Mouse (Mus musculus) ES-CJ7 (cell line): ENCODE measurements at regions not wholly inside any gene's neighbourhood (a gene's known extent, or its start where the extent isn't known, plus 50 kb on each side); places are given as distances from the start of the nearest gene placed in this dataset.

Experiments
- DNase-seq: peaks from one replicate; pipeline ENCODE4 v3.0.0; 2011; ENCODE audit warnings: low read depth, low spot score

DNA sequence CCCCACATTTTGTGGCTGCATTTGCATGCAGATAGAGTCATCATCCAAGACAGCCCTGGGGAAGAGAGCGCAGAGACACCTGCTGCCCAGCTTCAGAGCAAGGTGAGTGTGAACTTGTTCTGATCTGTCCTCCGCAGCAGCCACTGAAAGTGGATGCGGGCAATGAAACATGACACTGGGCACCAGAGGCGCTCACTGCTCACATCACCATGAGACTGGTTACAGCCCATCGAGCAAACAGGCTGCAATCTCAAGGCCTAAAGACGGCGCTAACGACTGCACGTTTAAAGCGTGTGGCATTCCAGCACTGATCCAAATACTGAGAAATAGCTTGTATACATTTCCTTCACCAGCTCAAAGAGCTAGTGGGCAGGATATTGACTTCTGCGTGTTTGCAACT, 65.8 kb downstream of the Barhl2 start:
- peak; percentile 8 for DNase-seq

DNA sequence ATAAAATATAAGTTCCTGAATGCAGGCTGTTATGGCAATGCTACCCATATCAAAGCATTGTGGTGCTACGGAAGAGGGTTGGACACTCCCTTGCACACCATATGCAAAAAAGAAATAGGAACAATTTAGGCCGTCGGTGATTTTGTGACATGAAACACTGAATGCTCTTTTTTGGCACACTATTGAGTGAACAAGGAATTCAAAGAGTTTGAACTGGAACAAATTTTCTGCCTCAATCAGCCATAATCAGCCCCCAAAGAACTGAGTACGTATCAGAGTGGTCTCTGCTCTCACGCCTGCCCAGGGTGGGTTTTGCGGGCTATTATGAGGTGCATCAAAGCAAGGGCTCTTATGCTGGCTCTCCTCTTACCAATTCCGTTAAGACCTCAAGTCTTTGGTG, 71.3 kb downstream of the Barhl2 start:
- DNase-seq, result no peak

DNA sequence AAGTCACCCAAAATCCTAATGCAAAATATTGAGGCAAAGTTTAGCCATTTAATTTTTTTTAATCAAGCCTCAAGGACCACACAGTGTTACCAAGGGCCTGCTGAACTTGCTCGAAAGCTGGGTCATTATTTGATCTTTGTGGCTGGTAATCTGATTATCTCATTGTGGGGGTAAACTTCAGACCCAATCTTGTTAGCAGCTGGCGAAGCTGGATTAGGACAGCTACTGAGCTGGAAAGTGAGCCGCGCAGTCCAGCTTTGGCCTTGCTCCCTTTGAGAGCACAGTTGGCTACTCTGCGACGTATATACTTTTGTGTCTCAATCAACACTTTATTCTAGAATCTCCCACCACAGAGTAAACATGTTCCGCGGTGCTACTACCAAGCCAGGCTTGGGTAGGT, 72.1 kb downstream of the Barhl2 start:
- DNase-seq, result no peak

DNA sequence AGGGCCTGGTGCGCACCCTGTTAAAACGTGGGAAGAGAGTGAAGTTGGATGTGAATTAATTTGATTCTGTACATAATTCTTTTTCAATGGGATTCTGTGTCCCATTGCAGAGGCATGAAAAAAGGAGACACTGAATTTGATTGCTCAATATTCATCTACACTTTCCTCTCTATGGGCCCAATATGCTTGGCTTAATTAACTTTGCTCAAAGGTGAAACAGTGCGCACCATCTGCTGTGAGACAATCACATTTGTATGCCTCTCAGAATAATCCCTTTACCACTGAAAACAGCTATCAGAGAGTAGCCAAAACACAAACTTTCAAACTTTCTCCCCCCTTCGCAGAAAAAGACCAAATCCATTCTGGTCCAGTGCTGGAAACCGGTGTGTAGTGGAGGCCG, 72.7 kb downstream of the Barhl2 start:
- no peak for DNase-seq

DNA sequence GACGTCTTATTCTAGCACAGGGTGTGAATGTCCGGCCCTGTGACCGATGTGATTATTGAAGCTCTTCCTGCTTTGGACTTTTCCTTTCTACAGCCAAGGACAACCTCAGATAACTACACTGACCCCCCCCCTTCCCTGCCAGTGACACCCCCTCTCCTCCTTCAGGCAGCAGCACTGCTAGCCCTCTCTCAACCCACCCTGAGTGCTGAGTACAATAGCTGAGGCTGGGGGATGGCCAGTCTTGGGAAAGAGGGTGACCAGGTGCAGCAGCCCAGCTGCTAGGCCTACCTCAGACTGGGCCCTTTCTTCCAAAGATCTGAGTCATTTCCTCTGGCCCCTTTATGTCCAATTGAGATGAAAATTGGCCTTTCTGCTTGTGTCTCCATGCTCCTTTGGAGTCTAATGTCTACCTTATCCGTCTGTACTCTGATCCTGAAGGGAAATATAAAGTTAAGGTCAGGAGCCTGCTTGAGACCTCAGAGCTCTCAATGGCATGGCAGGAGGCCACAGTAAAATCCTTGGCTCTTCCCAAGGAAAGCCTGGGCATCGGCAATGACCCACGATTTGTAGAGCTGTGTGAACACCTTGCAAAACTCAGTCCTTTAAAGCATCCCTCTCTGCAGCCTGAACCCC, 73.7 kb downstream of the Barhl2 start:
- no peak for DNase-seq

DNA sequence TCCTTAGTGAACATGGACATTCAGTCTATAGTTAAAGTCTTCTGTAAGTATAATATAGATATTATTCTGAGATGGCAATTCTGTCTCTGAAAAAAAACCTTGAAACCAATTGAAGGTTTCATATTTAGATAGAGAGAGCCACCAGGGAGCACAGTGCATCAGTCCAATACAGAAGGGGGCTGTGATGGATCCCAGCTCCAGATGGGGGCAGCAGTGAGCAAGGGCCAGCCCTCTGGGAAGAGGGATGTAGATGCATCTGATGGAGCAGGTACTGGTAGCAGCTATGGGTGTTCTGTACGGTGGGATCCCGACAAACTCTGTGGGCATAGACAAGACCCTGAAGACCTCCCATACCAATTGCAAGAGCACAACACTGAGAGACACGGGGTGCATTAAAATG, 76.0 kb downstream of the Barhl2 start:
- DNase-seq, result peak; percentile 33

DNA sequence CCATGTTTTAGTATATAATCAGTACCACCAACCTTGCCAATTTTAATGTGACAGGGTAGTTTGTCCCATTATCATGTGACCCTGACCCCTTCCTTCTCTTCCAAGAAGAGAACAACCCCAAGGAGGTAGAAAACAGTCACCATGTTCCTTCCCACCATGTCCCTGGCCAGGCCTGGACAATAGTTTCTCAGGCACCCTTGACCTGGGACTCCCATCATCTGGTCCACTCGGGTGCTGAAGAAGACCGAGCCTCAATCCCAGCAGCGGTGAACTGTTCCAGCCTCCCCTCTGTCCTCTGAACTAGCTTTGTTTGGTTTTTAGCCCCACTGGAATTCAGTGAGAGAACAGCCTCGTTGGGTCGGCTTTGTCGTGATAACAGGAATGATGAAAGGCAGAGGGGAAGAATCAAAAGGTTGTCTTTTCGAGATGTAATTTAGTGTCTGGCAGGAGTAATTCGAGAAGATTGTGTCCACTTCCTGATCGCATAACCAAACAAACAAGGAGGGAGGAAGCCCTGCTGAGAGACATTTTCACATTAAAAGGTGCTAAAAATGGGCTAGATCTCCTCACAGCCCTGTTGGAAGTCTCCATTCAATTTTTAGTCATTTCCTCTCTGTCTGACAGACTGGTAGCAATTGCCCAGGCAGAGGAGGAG, 77.2 kb downstream of the Barhl2 start:
- peak; percentile 71 for DNase-seq

DNA sequence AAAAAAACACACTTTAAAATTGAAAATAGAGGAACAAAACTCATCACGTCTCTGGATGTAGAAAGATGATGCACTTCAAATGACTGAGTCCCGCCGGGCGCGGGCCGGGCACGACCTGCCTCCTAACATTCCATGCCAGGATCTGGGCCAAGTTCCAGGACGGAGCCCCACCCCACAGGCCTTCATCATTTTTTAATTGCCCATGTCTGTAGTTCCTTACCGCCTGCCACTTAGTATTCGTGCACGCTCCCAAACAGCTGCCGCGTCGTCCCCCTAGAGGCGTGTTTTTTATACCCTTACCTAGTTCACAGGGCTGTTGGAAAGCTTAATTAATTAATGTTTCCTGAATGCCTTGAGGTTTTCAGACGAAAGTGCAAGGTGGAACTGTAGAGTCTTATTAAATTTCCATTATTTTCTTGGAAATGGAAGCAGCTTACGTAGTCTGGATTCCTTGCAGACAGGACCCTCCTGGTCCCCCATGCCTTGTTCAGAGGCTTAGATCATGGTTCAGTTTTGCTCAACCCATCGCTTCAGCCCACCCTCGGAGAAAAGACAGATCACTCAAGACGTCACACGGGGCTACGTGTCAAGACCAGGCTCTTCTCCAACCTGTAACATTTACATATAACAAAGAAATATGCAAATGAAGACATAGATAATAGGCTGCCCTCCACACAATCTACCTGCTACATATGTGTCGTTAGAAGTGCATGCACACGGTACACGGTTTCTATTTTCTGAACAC, 81.0 kb downstream of the Barhl2 start:
- no peak for DNase-seq

DNA sequence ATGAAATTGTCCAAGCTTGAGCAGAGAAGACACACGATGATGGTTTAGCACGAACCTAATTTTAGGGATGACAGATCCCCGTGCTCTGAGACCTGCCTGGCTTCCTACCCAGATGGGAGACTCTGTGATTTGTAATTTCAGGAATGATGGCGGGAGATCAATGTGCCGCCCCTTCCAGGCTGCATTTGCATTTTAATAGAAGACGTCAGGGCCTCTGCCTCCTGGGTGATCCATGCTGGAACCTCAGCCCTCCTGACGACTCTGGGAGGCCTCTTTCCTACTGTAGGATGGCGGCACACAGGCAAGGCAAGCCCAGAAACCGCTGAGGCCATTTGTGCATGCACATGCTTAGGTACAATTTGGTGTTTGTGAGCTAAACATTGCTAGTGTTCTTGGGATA, 90.1 kb downstream of the Barhl2 start:
- peak; percentile 51 for DNase-seq

DNA sequence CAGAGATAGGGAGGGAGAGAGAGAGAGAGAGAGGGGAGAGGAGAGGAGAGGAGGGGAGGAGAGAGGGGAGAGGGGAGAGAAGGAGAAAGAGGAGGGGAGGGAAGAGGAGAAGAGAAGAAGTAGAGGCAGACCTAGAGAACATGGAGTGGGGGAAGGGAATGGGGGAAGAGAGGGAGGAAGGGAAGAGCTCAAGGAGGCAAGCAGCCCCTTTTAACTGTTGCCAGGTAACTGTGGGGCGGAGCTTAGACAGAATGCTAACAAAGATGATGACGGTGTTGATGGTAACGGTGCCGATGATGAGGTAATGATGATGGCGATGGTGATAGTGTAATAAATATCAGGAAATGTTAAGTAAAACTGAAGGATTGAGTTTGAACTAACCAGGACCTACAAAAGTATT, 90.7 kb downstream of the Barhl2 start:
- DNase-seq, result peak; percentile 11

DNA sequence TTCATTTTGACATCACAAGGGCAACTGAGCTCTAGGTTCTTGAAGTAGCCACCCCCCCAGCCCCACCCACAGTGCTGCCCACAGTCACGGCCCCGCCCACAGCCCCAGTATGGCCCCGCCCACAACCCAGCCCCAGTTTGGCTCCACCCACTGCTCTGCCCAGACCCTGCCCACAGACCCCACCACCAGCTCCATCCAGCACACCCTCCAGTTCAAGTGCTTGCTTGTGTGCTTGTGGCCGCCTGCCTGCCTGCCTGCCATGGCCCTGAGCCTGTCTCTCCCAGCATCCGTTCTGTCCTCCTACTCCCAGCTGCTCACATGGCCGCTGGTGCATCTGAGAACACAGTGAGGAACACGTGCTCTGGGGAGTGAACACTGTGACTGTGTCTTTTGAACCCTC, 92.0 kb downstream of the Barhl2 start:
- peak; percentile 10 for DNase-seq

DNA sequence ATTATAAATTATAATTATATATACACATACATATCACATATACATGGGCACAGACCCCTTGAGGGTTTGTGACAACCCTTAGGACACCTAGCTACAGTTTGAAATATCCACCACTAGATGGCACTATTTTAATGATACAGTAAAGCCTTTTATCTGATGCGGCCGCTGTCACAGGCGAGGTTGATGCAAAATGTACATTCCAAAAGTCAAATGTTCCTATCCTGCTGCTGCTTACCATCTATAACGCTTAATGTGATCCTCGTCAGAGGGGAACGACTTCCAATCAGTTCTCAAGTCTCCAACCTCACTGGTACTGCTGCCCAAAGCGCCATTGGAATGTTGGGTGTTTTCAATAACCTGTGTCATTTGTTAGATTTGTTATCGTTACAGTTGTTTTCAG, 92.9 kb downstream of the Barhl2 start:
- peak; percentile 30 for DNase-seq

DNA sequence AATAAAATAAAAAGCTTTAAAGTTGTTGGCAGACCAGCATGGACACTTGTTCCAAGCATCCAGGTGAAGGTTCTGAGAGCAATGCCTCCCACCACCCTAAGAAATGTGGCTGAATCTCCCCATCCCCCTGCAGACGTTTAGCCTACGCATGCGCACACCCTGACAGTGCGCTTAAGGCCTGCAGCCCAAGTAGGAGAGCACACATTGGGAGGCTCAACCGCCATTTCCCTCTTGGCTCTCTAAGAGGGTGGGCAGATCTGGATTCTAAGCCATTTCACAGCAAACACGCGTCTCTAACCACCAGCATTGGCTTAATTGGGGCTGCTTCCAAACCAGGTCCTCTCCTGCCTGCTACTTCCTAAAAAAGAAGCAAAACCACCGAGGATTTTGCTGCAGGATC, 106.6 kb downstream of the Barhl2 start:
- no peak for DNase-seq

DNA sequence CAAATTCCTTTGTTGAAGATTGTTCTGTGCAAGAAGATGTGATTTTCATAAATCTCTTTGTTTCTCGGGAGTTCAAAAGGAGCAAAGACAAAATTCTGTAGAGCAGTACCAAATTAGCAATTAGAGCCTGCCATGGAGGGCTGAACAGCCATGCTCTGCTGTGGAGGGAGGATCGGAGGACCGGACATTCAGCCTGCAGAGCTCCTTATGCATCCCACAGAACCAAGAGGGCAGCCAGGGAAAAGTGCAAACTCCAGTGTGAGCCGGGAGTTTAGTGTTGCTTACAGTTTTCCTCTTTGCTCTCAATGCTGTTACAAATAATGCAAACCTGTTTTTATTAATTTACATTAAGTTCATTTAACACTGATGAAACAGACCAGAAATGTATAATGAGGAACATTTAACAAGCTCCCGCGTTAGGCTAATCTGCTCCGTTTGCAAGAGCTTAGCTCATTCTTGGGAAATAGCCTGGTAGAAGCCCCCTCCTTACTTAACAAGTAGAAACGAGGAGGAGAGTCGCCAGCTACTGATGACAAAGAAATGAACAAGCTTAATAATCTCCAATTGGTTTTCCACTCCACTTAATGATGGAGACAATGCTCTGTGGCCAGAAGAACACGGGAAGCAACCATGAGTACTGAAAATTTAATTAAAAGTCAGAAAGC, 108.0 kb downstream of the Barhl2 start:
- no peak for DNase-seq

DNA sequence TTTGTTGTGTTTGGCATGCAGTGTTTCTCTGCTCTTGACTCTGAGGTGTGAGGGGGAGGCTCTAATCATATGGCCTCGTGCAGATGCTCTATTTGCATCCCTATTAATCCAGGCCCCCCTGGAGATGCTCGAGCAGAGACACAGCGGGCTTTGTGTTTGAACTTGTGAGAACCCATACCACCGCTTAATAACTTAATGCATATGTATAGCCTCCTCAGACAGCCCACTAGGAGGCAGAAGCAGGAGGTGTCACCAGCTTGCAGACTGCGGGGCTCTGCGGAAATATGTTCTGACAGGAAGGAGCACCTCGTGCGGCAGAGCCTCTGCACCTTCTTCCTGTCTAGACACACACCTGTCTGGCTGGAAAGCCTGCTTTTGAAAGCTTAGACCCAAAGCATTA, 113.7 kb downstream of the Barhl2 start:
- no peak for DNase-seq

DNA sequence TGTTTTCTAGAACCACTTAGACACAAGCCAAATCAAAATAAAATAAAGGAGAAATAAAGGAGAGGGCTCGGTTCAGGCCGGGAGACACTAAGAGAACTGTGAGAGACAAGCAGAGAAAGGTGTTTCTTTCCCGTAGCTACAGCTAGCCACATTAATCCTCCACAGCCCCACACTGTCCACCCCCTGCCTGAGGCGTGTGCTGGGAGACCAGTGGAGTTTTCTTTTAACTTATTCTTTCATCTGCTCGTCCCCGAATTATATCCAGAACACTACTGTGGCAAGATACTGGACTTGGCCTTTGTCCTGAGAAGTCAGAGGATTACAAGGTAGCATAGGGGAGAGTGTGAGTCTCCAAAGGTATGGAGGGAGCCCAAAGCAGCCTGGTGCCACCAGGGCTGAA, 114.4 kb downstream of the Barhl2 start:
- DNase-seq, result no peak

DNA sequence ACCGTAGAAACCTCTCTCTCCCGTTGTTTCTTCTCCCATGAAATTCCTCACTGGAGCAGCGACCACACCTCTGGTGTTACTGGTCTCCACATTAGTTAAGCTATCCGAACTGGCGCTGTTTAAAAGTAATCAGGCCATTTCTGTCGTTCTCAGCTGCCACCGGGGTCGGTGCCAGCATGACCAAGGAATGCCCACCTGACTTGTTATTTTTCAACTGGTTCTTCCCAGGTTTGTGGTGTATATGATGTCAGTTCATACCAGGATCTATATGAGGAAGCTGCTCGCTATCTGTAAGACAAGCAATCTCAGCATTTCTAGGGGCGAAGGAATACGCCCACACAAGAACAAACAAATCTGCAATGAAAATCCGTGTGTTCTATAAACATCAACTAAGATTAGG, 116.6 kb downstream of the Barhl2 start:
- no peak for DNase-seq

DNA sequence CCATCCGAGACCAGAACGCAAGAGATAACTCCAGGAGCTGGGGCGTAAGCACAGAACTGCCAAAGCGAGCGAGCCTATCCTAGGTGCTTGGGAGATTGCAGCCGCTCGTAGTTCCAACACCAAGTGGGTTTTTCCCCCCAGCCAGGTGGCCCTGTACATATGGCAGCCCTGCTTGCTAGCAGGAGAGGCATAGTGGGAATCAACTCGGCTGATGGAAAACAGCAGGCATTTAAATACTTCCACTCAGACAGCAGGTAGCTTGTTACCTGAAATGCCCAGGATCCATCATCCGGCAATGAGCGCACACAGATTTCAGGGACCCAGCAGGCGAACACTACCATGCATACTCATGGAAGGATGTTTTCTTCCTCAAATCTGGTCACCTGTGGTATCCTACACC, 122.3 kb downstream of the Barhl2 start:
- DNase-seq, result no peak

DNA sequence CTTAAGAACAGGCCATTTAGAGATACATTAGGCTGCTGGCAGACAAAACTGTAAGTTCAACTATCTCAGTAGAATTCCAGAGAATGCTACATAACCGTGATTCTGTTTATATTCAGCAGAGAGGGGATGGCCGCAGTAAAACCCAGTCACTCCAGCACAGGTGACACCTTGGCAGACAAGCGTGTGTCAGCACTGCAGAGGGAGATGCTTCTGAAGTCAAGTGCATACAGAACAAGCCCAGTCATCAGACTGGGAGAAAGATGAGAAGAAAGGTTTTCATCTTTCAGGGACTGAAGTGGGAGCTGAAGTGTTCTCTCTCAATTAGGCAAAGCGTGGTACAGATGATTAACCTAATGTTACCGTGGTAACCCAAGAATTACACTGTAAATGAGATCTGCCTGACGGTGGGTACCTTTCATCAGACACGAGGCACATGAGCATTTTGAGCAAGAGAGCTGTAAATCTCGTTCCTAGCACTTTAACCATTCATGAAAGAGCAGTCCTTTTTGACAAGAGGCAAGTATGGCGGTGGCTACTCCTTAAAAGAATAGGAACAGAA, 130.3 kb downstream of the Barhl2 start:
- DNase-seq, result no peak

DNA sequence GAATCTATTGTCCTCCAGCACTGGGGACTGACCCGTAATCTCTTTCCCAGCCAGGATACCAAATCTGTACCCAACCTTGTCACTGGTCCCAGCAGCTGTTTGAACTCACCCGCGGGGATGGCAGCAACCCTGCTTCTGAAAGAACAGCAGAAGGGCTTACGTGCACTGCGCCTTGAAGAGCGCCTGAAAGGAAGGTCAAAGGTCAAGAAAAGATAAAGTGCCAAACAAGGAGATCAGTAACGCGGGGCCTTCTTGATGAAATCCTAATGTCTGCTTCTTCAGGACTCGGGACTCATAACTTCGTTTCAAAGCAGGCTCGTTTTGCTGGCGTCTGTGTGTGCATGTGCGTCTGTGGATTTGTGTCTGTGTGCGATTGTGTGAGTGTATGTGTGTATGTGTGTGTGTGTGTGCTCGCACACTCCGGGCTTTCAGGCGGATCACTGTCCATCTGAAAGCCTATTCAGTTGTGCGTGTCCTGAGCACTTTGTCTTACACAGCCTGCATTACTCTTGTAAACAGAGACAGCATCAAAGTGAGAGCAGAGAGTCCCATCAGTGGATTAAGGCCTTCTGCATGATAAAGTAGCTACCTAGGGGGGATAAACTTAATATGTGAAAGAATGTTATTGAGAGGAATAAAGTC, 135.3 kb downstream of the Barhl2 start:
- DNase-seq, result peak; percentile 4

DNA sequence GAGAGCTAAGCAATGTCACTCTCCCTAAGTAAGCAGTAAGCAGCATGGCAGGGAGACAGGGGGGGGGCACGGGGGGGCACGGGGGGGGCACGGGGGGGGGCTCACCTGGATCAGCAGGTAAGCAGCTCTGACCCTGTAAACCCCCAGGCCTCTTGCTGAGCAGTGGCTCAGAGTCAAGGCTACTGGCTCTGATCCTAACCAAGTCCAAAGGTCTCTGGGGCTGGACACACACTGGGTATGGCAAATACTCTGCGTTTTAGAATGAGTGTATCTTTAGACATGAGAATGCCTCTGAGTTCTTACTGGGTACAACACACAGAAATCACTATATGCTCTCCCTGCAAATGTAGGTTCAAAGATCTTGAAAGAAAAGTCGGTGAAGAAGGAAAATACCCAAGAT, 136.5 kb downstream of the Barhl2 start:
- DNase-seq, result no peak

DNA sequence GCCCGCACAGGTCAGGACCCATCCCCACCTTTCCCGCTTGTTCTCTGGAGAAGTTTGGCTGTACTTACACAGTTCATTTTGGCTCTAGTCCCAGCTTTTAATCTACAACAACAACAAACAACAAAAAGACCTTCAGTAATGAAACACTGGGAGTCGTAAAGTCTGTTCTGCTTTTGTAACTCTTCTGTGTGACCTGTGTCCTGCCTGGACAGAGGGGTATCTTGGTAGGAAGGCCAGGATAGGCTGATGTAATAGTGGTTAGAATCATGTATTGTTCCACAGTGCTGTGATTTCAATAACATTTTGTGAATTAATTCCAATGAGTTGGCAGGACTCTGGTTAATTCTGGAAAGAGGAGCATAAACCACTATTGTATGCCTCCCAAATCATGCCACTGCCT, 136.9 kb downstream of the Barhl2 start:
- no peak for DNase-seq
